Mouse (Mus musculus): ENCODE measurements at regions not wholly inside any gene's neighbourhood (a gene's known extent, or its start where the extent isn't known, plus 50 kb on each side); places are given as distances from the start of the nearest gene placed in this dataset.
A peak's percentile ranks its signal among the peaks of the same experiment; 100 is the strongest.

DNA sequence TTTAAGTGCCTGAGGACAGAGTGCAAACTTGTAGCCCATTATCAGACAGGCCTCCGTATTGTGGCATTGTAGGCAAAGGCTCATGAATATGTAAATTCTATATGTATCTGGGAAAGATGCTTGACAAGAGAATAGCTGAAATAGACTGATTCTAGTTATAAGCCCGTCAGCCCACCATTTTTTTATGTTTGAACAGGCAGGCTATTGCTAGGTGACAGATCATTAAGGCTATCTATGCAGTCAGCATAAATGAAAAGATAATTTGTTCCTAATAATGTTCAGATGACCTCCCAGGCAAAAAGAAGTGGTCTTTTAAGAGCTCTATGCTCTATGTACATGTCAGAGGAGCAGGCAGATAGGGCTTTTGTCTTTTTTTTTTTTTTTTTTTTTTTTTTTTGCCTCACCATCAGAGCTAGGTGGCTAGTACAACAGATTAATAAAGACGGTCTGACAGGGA lies 241.6 kb downstream of the Gm11487 start:
- Histone ChIP-seq H3K4me2 (ENCODE audit: low read depth, low read length, severe bottlenecking) (no peak overlapping the region), H3K9ac (ENCODE audit: low read length) (no peak overlapping the region), H3K27ac (ENCODE audit: low read depth, low read length) (no peak overlapping the region), H3K9me3 (ENCODE audit: control insufficient read depth, low read length) (no peaks in the 10 kb centered on the region), H3K36me3 (ENCODE audit: control insufficient read depth, insufficient read depth, low read length) (no peaks in the 10 kb centered on the region), H3K4me1 (replicated peaks; ENCODE audit: control insufficient read depth, insufficient read depth, low read length) (no peaks in the 10 kb centered on the region), H3K4me3 (ENCODE audit: low read depth, low read length) (no peak overlapping the region), H3K27me3 (ENCODE audit: control insufficient read depth, insufficient read depth, low read length) (no peaks in the 10 kb centered on the region)
- WGBS, result 46% methylated on average over 3 of the region's 3 CpGs
- DNase-seq (ENCODE audit: low spot score), result no peak
- ATAC-seq (replicated peaks; ENCODE audit: low FRiP score), result peak; percentile 85
